Mouse (Mus musculus) left cerebral cortex, postnatal 25 days (tissue): ENCODE results near the gene Degs1. TPM values are rescaled to one million over a fixed set of nuclear protein-coding genes. Genes with fewer than 3 reads are reported as not detected.

Source experiments
- DNase-seq, 2 experiments: peaks; one replicate each; pipeline ENCODE4 v3.0.0; 2022; ENCODE audit warnings: low spot score in 2 of 2, mixed read lengths in 1 of 2
- intact Hi-C: fragments of 180-260 bp; cut with DNase I; formaldehyde crosslinking; loops from one replicate; pipeline ENCODE4 v1.15.1; 2025
- total RNA-seq, 2 experiments: library from RNA; stranded (reverse); gene quantifications; 2 replicates each; pipeline ENCODE4 v1.2.3; 2021

Degs1 gene
- total RNA-seq, 2 experiments from 2014 or later: 75.5 to 75.6 TPM

DNA sequence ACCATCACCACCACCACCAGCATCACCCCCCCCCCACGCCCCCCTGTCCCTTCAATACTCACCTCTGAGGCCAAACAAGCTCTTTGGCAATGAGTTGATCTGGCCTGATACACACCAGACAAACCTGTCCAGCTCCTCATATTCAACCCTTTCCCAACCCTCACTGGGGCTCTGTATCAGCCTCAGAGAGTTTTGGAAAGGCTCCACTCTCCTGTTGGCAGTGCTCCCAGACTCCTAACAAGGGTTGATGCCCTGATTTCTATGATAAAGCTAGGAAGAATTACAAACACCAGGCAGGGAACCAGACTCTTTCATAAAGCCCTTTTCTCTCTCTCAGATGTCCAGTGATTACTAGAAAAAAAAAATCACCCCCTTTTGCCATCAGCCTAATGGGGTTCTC is 45.2 kb downstream of the Degs1 start:
- intact Hi-C loops: no loop called here

GRCm38 (mm10) chr1:182235174-182235573 is 47.4 kb downstream of the Degs1 start:
- intact Hi-C loops: no loop called here
- peak in 1 of 2 experiments; percentile 19 for DNase-seq

More for the DNA sequence above, 45.2 kb downstream of the Degs1 start:
- DNase-seq: peak in 1 of 2 experiments; percentile 24

DNA sequence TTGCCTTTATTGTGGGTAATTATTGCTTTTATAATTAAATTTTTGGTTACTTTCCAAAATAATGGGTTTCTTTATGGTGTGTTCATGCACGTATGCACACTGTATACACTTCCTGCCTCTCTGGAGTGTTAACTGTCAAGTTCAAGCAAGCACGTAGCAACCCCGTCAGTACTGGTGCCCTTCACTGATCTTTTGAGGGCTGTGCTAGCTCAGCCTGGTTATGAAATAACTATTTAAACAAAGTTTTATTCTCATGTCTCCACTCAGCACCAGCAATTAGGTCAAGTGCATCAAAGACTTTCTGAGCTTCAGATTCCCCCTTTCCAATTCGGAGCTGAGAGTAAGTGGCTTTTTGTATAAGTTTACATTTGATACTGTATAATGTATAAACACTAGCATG is 53.2 kb downstream of the Degs1 start:
- intact Hi-C loops: no loop called here
- DNase-seq: no peak

DNA sequence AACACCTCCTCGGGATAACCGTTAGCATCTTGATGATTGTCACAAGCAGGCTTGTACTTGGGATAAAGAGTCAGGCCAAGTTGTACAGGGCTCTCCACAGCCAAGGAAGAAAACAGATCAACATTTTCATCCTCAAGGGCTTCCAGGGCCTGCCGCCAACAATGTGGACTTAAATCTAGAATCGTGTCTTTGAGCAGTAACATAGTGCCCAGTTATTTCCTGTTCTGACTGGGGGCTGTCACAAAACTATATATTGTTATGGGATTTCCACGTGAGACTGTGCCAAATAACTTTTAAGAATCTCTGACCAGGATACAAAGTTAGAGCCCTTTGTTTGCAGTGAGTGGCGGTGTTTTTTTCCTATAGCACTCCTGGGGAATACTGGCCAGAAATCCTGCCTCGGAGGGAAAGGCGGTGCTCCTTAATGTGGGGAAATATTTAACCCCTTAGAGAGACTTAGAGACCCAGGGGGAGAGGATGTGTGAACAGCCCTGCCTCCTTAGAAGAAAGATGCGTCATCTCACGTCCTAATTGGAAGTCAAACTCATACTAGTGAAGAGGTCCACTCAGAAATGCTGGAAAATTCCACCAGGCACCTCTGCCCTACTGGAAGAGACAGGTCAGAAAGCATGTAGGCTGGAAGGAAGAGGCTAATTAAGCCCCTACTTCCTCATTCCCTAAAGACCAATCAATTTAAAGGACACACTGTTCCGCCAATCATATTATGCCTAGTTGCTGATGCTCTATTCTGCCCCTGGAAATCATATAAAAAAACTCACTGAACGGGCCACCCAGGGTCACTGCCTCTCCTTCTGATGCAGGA is 55.3 kb downstream of the Degs1 start:
- intact Hi-C loops: no loop called here
- no peak for DNase-seq

- no peak for DNase-seq
- intact Hi-C loops: no loop called here
These were observed 56.3 kb downstream of the Degs1 start for GRCm38 (mm10) chr1:182226261-182226660.

Other genes with a start within 250 kb of the Degs1 start
- gene Srp9, start 158.1 kb downstream of the Degs1 start, total RNA-seq: 10 to 100 TPM; 61.0 to 64.1 TPM
- not detected for gene Vmn1r1, start 118.3 kb downstream of the Degs1 start, total RNA-seq
- gene Fbxo28, start 58.8 kb upstream of the Degs1 start, total RNA-seq: 10 to 100 TPM; 51.2 to 52.5 TPM
- gene Trp53bp2, start 126.4 kb upstream of the Degs1 start, total RNA-seq: 10 to 100 TPM; 19.2 to 20.4 TPM
- 10 to 100 TPM; 52.9 to 61.4 TPM for gene Capn2, start 234.8 kb upstream of the Degs1 start, total RNA-seq